Mouse (Mus musculus) gastrocnemius, postnatal 14 days (tissue): Measurements from ENCODE around the gene Ube2b. TPM values are rescaled to one million over a fixed set of nuclear protein-coding genes. Genes with fewer than 3 reads are reported as not detected.

Experiments
- DNase-seq: peaks from one replicate; pipeline ENCODE4 v3.0.0; 2021; ENCODE audit warnings: mixed read lengths
- intact Hi-C: fragments of 180-260 bp; cut with DNase I; formaldehyde crosslinking; loops from one replicate; pipeline ENCODE4 v1.15.1; 2025; ENCODE audit warnings: low total_unique reads
- long read RNA-seq, 2 experiments: library from polyadenylated mRNA; stranded (forward); transcript quantifications; one replicate each; pipeline ENCODE4 v2.0.0; 2021
- total RNA-seq, 2 experiments: library from RNA; stranded (reverse); gene quantifications; 2 replicates each; pipeline ENCODE4 v1.2.3; 2021

The Ube2b gene
- total RNA-seq = 100 to 1,000 TPM; 248 to 274 TPM
- long read RNA-seq, experiment 1, transcript Ube2b-201 (6 exons, 1,792 nt) = major isoform, 102 of 136 reads
- long read RNA-seq, experiment 1, transcript Ube2b-202 (7 exons, 585 nt) = minor isoform, 23 of 136 reads
- long read RNA-seq, experiment 1, partial matches to known transcripts = 2 of 136 reads
- long read RNA-seq, experiment 1, other reads (novel, unspliced or antisense) = 9 of 136 reads
- long read RNA-seq, experiment 2, transcript Ube2b-202 (7 exons, 585 nt) = minor isoform, 32 of 171 reads
- long read RNA-seq, experiment 2, transcript Ube2b-201 (6 exons, 1,792 nt) = major isoform, 126 of 171 reads
- long read RNA-seq, experiment 2, partial matches to known transcripts = 7 of 171 reads
- long read RNA-seq, experiment 2, other reads (novel, unspliced or antisense) = 6 of 171 reads

- intact Hi-C loops = no loop called here
- DNase-seq = peak; percentile 95
Observed at GRCm38 (mm10) chr11:52000290-52000962, at the start of gene Ube2b. Ube2b (minus strand) TSS chr11:52000762.

GRCm38 (mm10) chr11:52046446-52047165, 46.0 kb upstream of the Ube2b start:
- intact Hi-C loops = no loop called here
- DNase-seq = no peak

GRCm38 (mm10) chr11:52044156-52044555, 43.6 kb upstream of the Ube2b start:
- intact Hi-C loops = no loop called here
- no peak for DNase-seq

GRCm38 (mm10) chr11:52043224-52043623, 42.7 kb upstream of the Ube2b start:
- intact Hi-C loops = no loop called here

GRCm38 (mm10) chr11:52037659-52038058, 37.1 kb upstream of the Ube2b start:
- intact Hi-C loops = no loop called here
- DNase-seq = no peak

More at GRCm38 (mm10) chr11:52043224-52043623, 42.7 kb upstream of the Ube2b start:
- DNase-seq = no peak

GRCm38 (mm10) chr11:52035905-52036304, 35.3 kb upstream of the Ube2b start:
- intact Hi-C loops = no loop called here
- DNase-seq = no peak

GRCm38 (mm10) chr11:52033953-52034352, 33.4 kb upstream of the Ube2b start:
- DNase-seq = no peak
- intact Hi-C loops = no loop called here

- intact Hi-C loops = no loop called here
- DNase-seq = no peak
Observed at GRCm38 (mm10) chr11:52032356-52032755, 31.8 kb upstream of the Ube2b start.

GRCm38 (mm10) chr11:52018217-52018616, 17.7 kb upstream of the Ube2b start:
- intact Hi-C loops = no loop called here
- no peak for DNase-seq

GRCm38 (mm10) chr11:52011541-52011940, 11.0 kb upstream of the Ube2b start:
- no peak for DNase-seq
- intact Hi-C loops = no loop called here

GRCm38 (mm10) chr11:52011011-52011410, 10.4 kb upstream of the Ube2b start:
- intact Hi-C loops = no loop called here
- DNase-seq = no peak

- no peak for DNase-seq
- intact Hi-C loops = no loop called here
Observed at GRCm38 (mm10) chr11:52005586-52005985, 5.0 kb upstream of the Ube2b start.

- peak; percentile 95 for DNase-seq
- intact Hi-C loops = no loop called here
Observed at GRCm38 (mm10) chr11:52003772-52004528, 3.4 kb upstream of the Ube2b start, which contains the start of gene Cdkl3. Cdkl3 (plus strand) TSS chr11:52004221.

- no peak for DNase-seq
- intact Hi-C loops = no loop called here
Observed at GRCm38 (mm10) chr11:52003505-52003771, 2.9 kb upstream of the Ube2b start.

GRCm38 (mm10) chr11:52002842-52003504, 2.4 kb upstream of the Ube2b start:
- no peak for DNase-seq
- intact Hi-C loops = no loop called here

- intact Hi-C loops = no loop called here
- DNase-seq = no peak
Observed at GRCm38 (mm10) chr11:52001861-52002260, 1.3 kb upstream of the Ube2b start.

- DNase-seq = no peak
- intact Hi-C loops = no loop called here
Observed at GRCm38 (mm10) chr11:52001341-52001740, 779 bp upstream of the Ube2b start.

- peak; percentile 84 for DNase-seq
- intact Hi-C loops = no loop called here
Observed at GRCm38 (mm10) chr11:51999611-52000289, 812 bp downstream of the Ube2b start.

GRCm38 (mm10) chr11:51971644-51972043, 28.9 kb downstream of the Ube2b start:
- DNase-seq = no peak
- intact Hi-C loops = no loop called here
